Mouse (Mus musculus) kidney, adult 2 months (tissue): ENCODE data around the gene Timm8a2. TPM values are rescaled to one million over a fixed set of nuclear protein-coding genes. Genes with fewer than 3 reads are reported as not detected.

ENCODE experiments used
- DNase-seq: peaks from one replicate; pipeline ENCODE4 v3.0.0; 2021
- H3K27ac ChIP-seq: fragments of 200-500 bp; 2 replicates; pipeline ENCODE4 v1.5.1; 2012; ENCODE audit warnings: low read depth, low read length, control low read depth, inconsistent platforms; ENCODE audit not compliant: insufficient read depth
- H3K27me3 ChIP-seq: fragments of 200-500 bp; replicated peaks from 2 replicates; pipeline ENCODE4 v1.6.1; 2012; ENCODE audit warnings: mild to moderate bottlenecking, moderate library complexity, low read length, inconsistent platforms; ENCODE audit not compliant: control insufficient read depth, insufficient read depth
- H3K36me3 ChIP-seq: fragments of 200-500 bp; 2 replicates; pipeline ENCODE4 v1.6.1; 2012; ENCODE audit warnings: mild to moderate bottlenecking, moderate library complexity, low read length, inconsistent platforms; ENCODE audit not compliant: control insufficient read depth, insufficient read depth
- H3K4me1 ChIP-seq: fragments of 200-500 bp; 2 replicates; pipeline ENCODE4 v1.6.1; 2011; ENCODE audit warnings: low read length; ENCODE audit not compliant: control insufficient read depth, insufficient read depth
- H3K4me3 ChIP-seq: fragments of 200-500 bp; 2 replicates; pipeline ENCODE4 v1.5.1; 2011; ENCODE audit warnings: mild to moderate bottlenecking, low read depth, low read length, control low read depth; ENCODE audit not compliant: insufficient read depth
- CTCF ChIP-seq: fragments of 200-500 bp; conservative IDR thresholded peaks from 2 replicates; pipeline ENCODE4 v1.5.1; 2011; ENCODE audit warnings: low read depth, mild to moderate bottlenecking, control low read depth, low read length, moderate library complexity, mixed read lengths; ENCODE audit not compliant: insufficient read depth, insufficient read length
- POLR2A ChIP-seq: fragments of 200-500 bp; IDR thresholded peaks from one replicate; pipeline ENCODE4 v1.6.1; 2011; ENCODE audit warnings: low read depth, low read length, control low read depth
- WGBS: fragments of 180-500 bp; shearing (Covaris S2); methylation state at CpG from one replicate; pipeline ENCODE4 v1.1.7; 2018; 5-methylcytosine and 5-hydroxymethylcytosine counted together
- polyA plus RNA-seq: library from polyadenylated mRNA; depleted of rRNA; stranded (reverse); fragments of >200 nt; gene quantifications from 2 replicates; pipeline ENCODE4 v1.2.3, GENCODE M21; 2012

Gene Timm8a2
- polyA plus RNA-seq, 1 experiment = not detected

GRCm38 (mm10) chr14:121996786-121997185, 37.7 kb upstream of the Timm8a2 start:
- peak; percentile 90 for DNase-seq
- Histone ChIP-seq H3K27ac (no peak overlapping the region), H3K36me3 (no peaks in the 10 kb centered on the region), H3K27me3 (no peaks in the 10 kb centered on the region), H3K4me3 (no peak overlapping the region), H3K4me1 (peaks cover 3% of the 10 kb centered on the region; the same call in 1 of the 2 replicates)
- WGBS = 65% methylated on average over 8 of the region's 8 CpGs
- TF ChIP-seq POLR2A (no peak), CTCF (no peak)

DNA sequence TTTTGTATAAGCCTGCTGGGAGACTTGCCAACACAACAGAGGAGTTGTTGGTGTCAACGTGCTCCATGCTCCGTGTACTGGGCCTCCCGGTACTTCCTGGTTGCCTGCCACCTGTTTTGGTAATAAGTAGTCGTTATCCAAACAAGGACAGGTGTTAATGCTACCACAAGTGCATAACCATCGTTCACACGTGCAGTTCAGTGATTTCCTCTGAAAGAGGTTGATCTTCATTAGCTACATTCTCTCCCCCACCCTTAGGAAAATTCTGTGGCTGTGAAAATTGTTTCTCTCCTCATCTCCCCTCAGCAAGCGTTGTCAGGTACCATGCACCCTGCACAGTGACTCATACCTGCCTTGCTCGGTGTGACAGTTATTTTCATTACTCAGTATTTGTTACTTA, 35.0 kb upstream of the Timm8a2 start:
- 59% methylated on average over 8 of the region's 8 CpGs for WGBS

GRCm38 (mm10) chr14:122000346-122001105, 33.9 kb upstream of the Timm8a2 start:
- no peak for TF ChIP-seq POLR2A
- no peak for TF ChIP-seq CTCF
- 69% methylated on average over 17 of the region's 17 CpGs for WGBS
- Histone ChIP-seq H3K4me3 (no peak overlapping the region), H3K27me3 (no peaks in the 10 kb centered on the region), H3K4me1 (peaks cover 3% of the 10 kb centered on the region; the same call in 1 of the 2 replicates), H3K27ac (0 out of 2 replicates have a peak overlapping the region, but pooled peaks have one; percentile 30), H3K36me3 (no peaks in the 10 kb centered on the region)
- DNase-seq = peak; percentile 37

More for the DNA sequence above, 35.0 kb upstream of the Timm8a2 start:
- H3K4me3 ChIP-seq = no peak overlapping the region
- no peak overlapping the region for H3K27ac ChIP-seq
- no peaks in the 10 kb centered on the region for H3K36me3 ChIP-seq
- peaks cover 3% of the 10 kb centered on the region; the same call in 1 of the 2 replicates for H3K4me1 ChIP-seq
- no peaks in the 10 kb centered on the region for H3K27me3 ChIP-seq
- DNase-seq = peak; percentile 27
- TF ChIP-seq CTCF (no peak), POLR2A (no peak)

DNA sequence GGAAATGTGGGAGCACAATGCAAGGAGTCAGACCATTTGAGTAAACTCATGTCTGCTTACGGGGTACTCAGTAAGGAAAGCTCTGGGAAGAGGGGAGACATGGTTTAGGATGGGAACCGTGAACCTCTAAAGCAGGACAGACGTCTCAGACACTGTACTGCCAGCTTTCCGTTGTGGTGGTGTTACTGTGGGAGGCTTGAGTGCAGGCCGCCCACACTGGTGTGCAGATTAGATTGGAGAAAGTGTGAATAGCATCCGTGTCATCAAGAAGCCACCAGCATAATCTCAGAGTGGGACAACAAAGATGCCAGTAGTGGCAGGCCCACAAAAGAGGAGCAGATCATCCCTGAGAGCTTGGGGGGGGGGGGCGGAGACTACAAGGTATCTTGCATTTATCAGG, 32.2 kb upstream of the Timm8a2 start:
- Histone ChIP-seq H3K27me3 (no peaks in the 10 kb centered on the region), H3K36me3 (no peaks in the 10 kb centered on the region), H3K27ac (no peak overlapping the region), H3K4me3 (no peak overlapping the region), H3K4me1 (peaks cover 3% of the 10 kb centered on the region; the same call in 1 of the 2 replicates)
- DNase-seq = no peak
- WGBS = 98% methylated on average over 7 of the region's 7 CpGs
- TF ChIP-seq POLR2A (no peak), CTCF (no peak)

GRCm38 (mm10) chr14:122003812-122004211, 30.7 kb upstream of the Timm8a2 start:
- Histone ChIP-seq H3K27me3 (no peaks in the 10 kb centered on the region), H3K36me3 (no peaks in the 10 kb centered on the region), H3K27ac (no peak overlapping the region), H3K4me1 (peaks cover 3% of the 10 kb centered on the region; the same call in 1 of the 2 replicates), H3K4me3 (no peak overlapping the region)
- no peak for DNase-seq
- TF ChIP-seq POLR2A (no peak), CTCF (no peak)

- no peaks in the 10 kb centered on the region for H3K4me1 ChIP-seq
- TF ChIP-seq CTCF (no peak), POLR2A (no peak)
- no peak for DNase-seq
- H3K4me3 ChIP-seq = no peak overlapping the region
- H3K27ac ChIP-seq = no peak overlapping the region
- 92% methylated on average over 4 of the region's 4 CpGs for WGBS
- H3K27me3 ChIP-seq = no peaks in the 10 kb centered on the region
- H3K36me3 ChIP-seq = no peaks in the 10 kb centered on the region
Observed at GRCm38 (mm10) chr14:122008261-122008660, 26.2 kb upstream of the Timm8a2 start.

DNA sequence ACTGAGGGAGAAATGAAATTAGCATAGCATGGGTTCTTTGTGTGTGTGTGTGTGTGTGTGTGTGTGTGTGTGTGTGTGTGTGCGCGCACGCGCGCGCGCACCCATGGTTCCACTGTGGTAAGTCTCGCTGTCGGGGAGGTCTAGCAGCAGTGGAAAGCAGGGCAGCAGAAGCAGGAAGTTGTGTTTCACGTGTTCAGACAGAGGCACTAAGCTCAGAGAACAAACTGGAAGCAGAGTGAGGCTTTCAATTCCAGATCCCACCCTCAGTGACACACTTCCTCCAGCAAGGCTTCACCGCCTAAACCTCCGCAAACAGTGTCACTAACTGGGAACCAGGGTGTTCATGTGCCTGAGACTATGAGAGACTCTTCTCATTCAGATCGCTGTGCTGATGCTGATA, 25.0 kb upstream of the Timm8a2 start:
- DNase-seq = peak; percentile 28
- H3K27ac ChIP-seq = no peak overlapping the region
- TF ChIP-seq POLR2A (no peak), CTCF (no peak)

More for the DNA sequence above, 25.0 kb upstream of the Timm8a2 start:
- WGBS = 83% methylated on average over 13 of the region's 13 CpGs
- Histone ChIP-seq H3K36me3 (no peaks in the 10 kb centered on the region), H3K4me3 (no peak overlapping the region), H3K27me3 (no peaks in the 10 kb centered on the region), H3K4me1 (no peaks in the 10 kb centered on the region)
